Mouse (Mus musculus): ENCODE results near the gene Rtl5.

The Rtl5 gene

DNA sequence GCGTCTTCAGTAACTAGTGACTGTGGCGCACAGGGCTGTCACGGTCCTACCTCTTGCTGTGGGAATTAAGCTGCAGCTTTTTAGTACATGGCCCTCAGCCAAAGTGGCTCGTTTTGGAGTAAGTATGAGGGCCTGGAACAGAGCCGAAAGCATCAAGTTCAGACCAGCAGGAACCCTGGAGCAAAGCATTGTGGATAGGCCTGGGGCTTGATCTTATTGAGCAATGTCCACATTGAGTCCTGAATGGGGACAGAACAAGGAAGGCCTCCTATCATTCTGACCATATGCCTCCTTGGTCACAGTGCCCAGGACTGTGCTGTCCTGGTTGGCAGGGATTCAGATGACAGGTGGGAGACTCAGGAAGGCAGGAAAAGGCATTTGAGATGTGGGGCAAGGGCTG lies 10.9 kb downstream of the Rtl5 start:
- no peaks in the 10 kb centered on the region for H3K27me3 ChIP-seq (ENCODE audit: insufficient read depth, low read length)
- no peaks in the 10 kb centered on the region for H3K36me3 ChIP-seq (ENCODE audit: insufficient read depth, low read length)
- TF ChIP-seq CTCF (conservative IDR thresholded peaks at IDR 0.05; ENCODE audit: low read length) (no peak), POU5F1 (IDR thresholded peaks at IDR 0.05; ENCODE audit: borderline replicate concordance, low read length) (no peak), NANOG (IDR thresholded peaks at IDR 0.05; ENCODE audit: borderline replicate concordance, low read length) (no peak)
- H3K9me3 ChIP-seq (ENCODE audit: low read length): no peaks in the 10 kb centered on the region
- H3K4me1 ChIP-seq (replicated peaks; ENCODE audit: low read depth, low read length): no peaks in the 10 kb centered on the region; the same call in 1 of the 2 replicates
- no peak overlapping the region for H3K4me3 ChIP-seq (replicated peaks; ENCODE audit: low read length)

DNA sequence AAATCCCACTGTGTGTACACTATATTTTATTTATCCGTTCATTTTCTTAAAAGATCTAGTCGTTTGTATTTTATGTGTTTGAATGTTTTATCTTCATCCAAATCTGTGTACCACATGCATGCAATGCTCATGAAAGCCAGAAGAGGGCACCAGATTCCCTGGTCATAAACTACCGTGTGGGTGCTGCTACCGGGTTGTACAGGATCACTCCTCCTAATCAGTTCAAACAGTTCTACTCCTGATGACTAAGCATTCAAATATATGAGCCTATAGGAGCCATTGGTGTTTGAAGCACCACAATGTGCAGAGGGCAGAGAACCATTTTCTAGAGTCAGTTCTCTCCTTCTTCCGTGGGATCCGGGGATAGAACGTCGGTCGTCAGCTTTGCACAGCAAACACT lies 11.7 kb downstream of the Rtl5 start:
- H3K4me1 ChIP-seq (replicated peaks; ENCODE audit: low read depth, low read length): no peaks in the 10 kb centered on the region
- no peaks in the 10 kb centered on the region for H3K27me3 ChIP-seq (ENCODE audit: insufficient read depth, low read length)
- H3K9me3 ChIP-seq (ENCODE audit: low read length): no peaks in the 10 kb centered on the region
- H3K36me3 ChIP-seq (ENCODE audit: insufficient read depth, low read length): no peaks in the 10 kb centered on the region
- no peak overlapping the region for H3K4me3 ChIP-seq (replicated peaks; ENCODE audit: low read length)
- TF ChIP-seq NANOG (IDR thresholded peaks at IDR 0.05; ENCODE audit: borderline replicate concordance, low read length) (no peak), CTCF (conservative IDR thresholded peaks at IDR 0.05; ENCODE audit: low read length) (peak; percentile 66)

DNA sequence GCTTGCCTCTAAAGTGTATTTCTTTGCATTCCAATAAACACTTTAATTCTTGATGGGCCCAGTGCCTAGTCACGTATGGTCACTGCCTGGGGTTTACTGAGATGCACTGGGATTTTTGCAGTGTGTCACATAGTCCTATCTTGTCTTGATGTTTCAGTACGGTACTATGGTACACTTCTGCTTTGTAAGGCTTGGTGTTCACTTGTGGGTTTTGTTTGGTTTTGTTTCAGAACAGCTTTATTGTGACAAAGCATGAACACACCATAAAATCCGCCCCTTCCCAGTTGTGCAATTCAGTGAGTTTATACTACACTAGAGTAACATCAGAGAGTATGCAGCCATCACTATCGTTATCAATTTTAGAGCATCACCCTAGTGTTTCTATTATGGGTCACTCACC lies 17.1 kb downstream of the Rtl5 start:
- H3K36me3 ChIP-seq (ENCODE audit: insufficient read depth, low read length): no peaks in the 10 kb centered on the region
- TF ChIP-seq CTCF (conservative IDR thresholded peaks at IDR 0.05; ENCODE audit: low read length) (no peak), NANOG (IDR thresholded peaks at IDR 0.05; ENCODE audit: borderline replicate concordance, low read length) (no peak), POU5F1 (IDR thresholded peaks at IDR 0.05; ENCODE audit: borderline replicate concordance, low read length) (no peak)
- H3K4me3 ChIP-seq (replicated peaks; ENCODE audit: low read length): no peak overlapping the region
- no peaks in the 10 kb centered on the region for H3K9me3 ChIP-seq (ENCODE audit: low read length)
- H3K27me3 ChIP-seq (ENCODE audit: insufficient read depth, low read length): no peaks in the 10 kb centered on the region
- H3K4me1 ChIP-seq (replicated peaks; ENCODE audit: low read depth, low read length): no peaks in the 10 kb centered on the region

DNA sequence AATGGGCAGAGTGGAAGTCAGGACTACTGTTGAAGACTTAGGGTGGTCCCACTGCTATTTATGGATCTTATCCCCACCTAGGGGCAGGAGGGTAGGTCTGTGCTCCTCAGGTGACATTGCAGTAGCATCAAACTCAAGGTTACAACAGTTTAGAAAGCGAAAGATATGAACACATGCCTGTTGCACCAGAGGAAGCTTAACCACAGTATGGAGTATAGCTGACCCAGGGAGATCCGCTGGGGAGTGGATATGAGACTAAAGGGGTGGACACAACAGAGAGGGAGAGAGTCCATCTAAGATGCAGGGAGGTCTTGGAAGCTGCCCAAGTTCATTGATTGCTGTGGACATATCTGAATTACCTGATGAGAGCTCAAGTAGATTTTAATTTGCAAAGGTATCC lies 17.7 kb downstream of the Rtl5 start:
- TF ChIP-seq CTCF (conservative IDR thresholded peaks at IDR 0.05; ENCODE audit: low read length) (no peak), POU5F1 (IDR thresholded peaks at IDR 0.05; ENCODE audit: borderline replicate concordance, low read length) (no peak), NANOG (IDR thresholded peaks at IDR 0.05; ENCODE audit: borderline replicate concordance, low read length) (no peak)
- no peaks in the 10 kb centered on the region for H3K36me3 ChIP-seq (ENCODE audit: insufficient read depth, low read length)

DNA sequence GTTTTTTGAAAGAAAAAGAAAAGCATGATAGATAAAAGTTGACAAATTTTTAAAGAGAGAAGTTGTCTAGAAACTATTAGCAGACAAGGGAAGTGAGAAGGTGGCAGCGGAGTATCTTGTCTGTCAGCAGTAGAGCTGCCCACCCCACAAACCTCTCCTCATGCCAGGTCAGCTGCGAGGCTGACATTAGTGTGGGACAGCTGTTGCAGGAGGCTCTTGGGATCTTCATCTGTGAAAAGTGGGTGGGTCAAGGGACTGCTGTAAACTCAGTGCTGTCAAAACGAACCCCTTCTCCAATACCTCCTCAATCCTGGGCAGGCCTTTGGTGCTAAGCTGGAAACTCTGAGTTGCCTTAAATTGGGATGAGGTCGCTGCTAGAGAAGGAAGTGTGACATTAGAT lies 19.9 kb downstream of the Rtl5 start:
- no peak overlapping the region for H3K4me3 ChIP-seq (replicated peaks; ENCODE audit: low read length)
- H3K4me1 ChIP-seq (replicated peaks; ENCODE audit: low read depth, low read length): peaks cover under 1% of the 10 kb centered on the region; the same call in 1 of the 2 replicates
- TF ChIP-seq POU5F1 (IDR thresholded peaks at IDR 0.05; ENCODE audit: borderline replicate concordance, low read length) (no peak), CTCF (conservative IDR thresholded peaks at IDR 0.05; ENCODE audit: low read length) (no peak), NANOG (IDR thresholded peaks at IDR 0.05; ENCODE audit: borderline replicate concordance, low read length) (no peak)
- no peaks in the 10 kb centered on the region for H3K36me3 ChIP-seq (ENCODE audit: insufficient read depth, low read length)
- no peaks in the 10 kb centered on the region for H3K9me3 ChIP-seq (ENCODE audit: low read length)
- no peaks in the 10 kb centered on the region for H3K27me3 ChIP-seq (ENCODE audit: insufficient read depth, low read length)

More for the DNA sequence above, 17.7 kb downstream of the Rtl5 start:
- no peaks in the 10 kb centered on the region for H3K9me3 ChIP-seq (ENCODE audit: low read length)
- H3K27me3 ChIP-seq (ENCODE audit: insufficient read depth, low read length): no peaks in the 10 kb centered on the region
- no peaks in the 10 kb centered on the region for H3K4me1 ChIP-seq (replicated peaks; ENCODE audit: low read depth, low read length)
- H3K4me3 ChIP-seq (replicated peaks; ENCODE audit: low read length): no peak overlapping the region

DNA sequence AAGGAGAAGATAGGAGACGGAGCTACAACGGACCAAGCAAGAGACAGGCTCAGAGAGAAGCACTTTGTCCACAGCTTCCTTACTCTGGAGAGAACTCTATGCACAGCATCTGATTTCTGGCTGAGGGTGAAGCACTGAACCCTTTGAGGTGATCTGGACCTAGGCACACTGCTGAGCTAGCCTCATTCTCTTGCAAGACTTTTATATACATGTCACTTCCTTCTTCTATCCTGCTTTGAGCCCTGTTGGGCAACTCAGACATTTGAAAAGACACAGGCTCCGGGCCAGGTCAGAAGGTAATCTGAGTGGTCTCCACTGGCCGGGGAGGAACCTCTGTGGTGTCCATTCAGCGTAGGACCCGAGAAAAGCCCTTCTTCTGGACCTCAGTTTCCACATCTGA lies 20.6 kb downstream of the Rtl5 start:
- Histone ChIP-seq H3K9me3 (ENCODE audit: low read length) (no peaks in the 10 kb centered on the region), H3K4me1 (replicated peaks; ENCODE audit: low read depth, low read length) (peaks cover 4% of the 10 kb centered on the region), H3K36me3 (ENCODE audit: insufficient read depth, low read length) (no peaks in the 10 kb centered on the region), H3K27me3 (ENCODE audit: insufficient read depth, low read length) (no peaks in the 10 kb centered on the region), H3K4me3 (replicated peaks; ENCODE audit: low read length) (no peak overlapping the region)
- TF ChIP-seq POU5F1 (IDR thresholded peaks at IDR 0.05; ENCODE audit: borderline replicate concordance, low read length) (no peak), CTCF (conservative IDR thresholded peaks at IDR 0.05; ENCODE audit: low read length) (no peak), NANOG (IDR thresholded peaks at IDR 0.05; ENCODE audit: borderline replicate concordance, low read length) (no peak)

DNA sequence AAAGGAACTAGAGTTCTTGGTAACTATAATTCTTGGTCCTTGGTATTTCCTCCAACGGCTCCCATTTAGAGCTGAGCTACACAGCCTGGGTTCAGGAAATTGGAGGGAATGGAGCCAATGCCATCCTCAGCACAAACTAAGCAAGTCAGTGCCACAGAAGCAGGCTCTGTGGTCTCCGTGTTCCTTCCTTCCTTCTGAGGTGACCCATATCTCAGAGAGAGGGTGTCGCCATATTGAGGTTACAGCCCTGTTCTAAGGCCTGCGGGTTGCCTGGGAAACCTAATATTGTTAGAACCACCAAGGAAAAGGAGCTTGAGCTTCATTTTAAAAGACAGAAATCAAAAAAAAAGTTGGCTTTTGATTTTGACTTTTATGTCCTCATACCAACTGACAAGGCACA lies 28.7 kb downstream of the Rtl5 start:
- no peak overlapping the region for H3K4me3 ChIP-seq (replicated peaks; ENCODE audit: low read length)
- no peak for TF ChIP-seq POU5F1 (IDR thresholded peaks at IDR 0.05; ENCODE audit: borderline replicate concordance, low read length)
- no peak for TF ChIP-seq NANOG (IDR thresholded peaks at IDR 0.05; ENCODE audit: borderline replicate concordance, low read length)
- TF ChIP-seq CTCF (conservative IDR thresholded peaks at IDR 0.05; ENCODE audit: low read length): no peak
- H3K9me3 ChIP-seq (ENCODE audit: low read length): no peaks in the 10 kb centered on the region
- peaks cover 4% of the 10 kb centered on the region for H3K4me1 ChIP-seq (replicated peaks; ENCODE audit: low read depth, low read length)
- no peaks in the 10 kb centered on the region for H3K27me3 ChIP-seq (ENCODE audit: insufficient read depth, low read length)
- no peaks in the 10 kb centered on the region for H3K36me3 ChIP-seq (ENCODE audit: insufficient read depth, low read length)

DNA sequence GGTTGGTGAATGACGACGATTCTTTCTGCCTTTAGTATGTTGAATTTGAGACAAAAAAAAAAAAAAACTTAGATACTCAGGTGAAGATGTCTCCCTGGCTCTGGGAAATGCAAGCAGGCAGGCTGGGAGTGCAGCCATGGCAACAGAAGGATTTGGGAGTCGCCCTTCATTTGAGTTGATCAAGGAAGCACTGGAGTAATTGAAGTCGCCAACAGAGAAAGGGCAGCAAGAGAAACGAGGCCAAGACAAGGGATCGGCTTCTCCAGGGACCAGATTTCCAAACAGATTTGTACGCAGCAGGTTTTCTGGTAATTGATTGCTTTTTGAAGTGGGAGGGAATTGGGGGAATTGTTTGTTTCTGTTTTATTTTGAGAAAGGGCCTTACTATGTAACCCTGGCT lies 29.5 kb downstream of the Rtl5 start:
- Histone ChIP-seq H3K9me3 (ENCODE audit: low read length) (no peaks in the 10 kb centered on the region), H3K4me1 (replicated peaks; ENCODE audit: low read depth, low read length) (peaks cover 4% of the 10 kb centered on the region), H3K36me3 (ENCODE audit: insufficient read depth, low read length) (no peaks in the 10 kb centered on the region), H3K27me3 (ENCODE audit: insufficient read depth, low read length) (no peaks in the 10 kb centered on the region), H3K4me3 (replicated peaks; ENCODE audit: low read length) (no peak overlapping the region)
- no peak for TF ChIP-seq CTCF (conservative IDR thresholded peaks at IDR 0.05; ENCODE audit: low read length)
- TF ChIP-seq POU5F1 (IDR thresholded peaks at IDR 0.05; ENCODE audit: borderline replicate concordance, low read length): no peak
- no peak for TF ChIP-seq NANOG (IDR thresholded peaks at IDR 0.05; ENCODE audit: borderline replicate concordance, low read length)

DNA sequence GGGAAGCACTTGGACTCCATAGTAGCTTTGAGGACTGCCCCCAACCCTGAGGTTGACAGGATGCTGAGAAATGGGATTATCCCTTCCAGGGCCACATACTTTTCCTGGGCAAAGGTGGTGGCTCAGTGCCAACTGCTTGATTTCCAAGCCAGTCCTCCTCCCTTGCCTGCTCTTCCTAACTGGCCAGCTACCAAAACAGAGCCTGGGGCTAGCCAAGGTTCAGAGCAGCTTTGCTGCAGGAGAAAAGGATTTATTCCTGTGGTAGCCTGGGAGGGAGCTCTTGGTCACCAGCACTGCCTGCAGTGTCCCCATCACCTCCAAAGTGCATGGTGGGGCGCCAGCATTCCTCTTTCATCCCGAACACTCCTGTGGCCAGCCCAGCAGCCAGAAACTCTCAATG lies 33.6 kb downstream of the Rtl5 start:
- no peaks in the 10 kb centered on the region for H3K36me3 ChIP-seq (ENCODE audit: insufficient read depth, low read length)
- no peak overlapping the region for H3K4me3 ChIP-seq (replicated peaks; ENCODE audit: low read length)
- no peaks in the 10 kb centered on the region for H3K9me3 ChIP-seq (ENCODE audit: low read length)
- peaks cover 23% of the 10 kb centered on the region for H3K4me1 ChIP-seq (replicated peaks; ENCODE audit: low read depth, low read length)
- no peaks in the 10 kb centered on the region for H3K27me3 ChIP-seq (ENCODE audit: insufficient read depth, low read length)
- TF ChIP-seq POU5F1 (IDR thresholded peaks at IDR 0.05; ENCODE audit: borderline replicate concordance, low read length) (no peak), NANOG (IDR thresholded peaks at IDR 0.05; ENCODE audit: borderline replicate concordance, low read length) (no peak), CTCF (conservative IDR thresholded peaks at IDR 0.05; ENCODE audit: low read length) (no peak)
